In genomic region chr19:55546009-55546528, GRCm38 (mm10) we compare ENCODE assay signal across 10 mouse cellular contexts.
"Had no signal": no experiment of that assay in that cellular context is flagged by ENCODE, and none has a peak within 500 bp of the region (broad histone marks: within the 10 kb centered on the region; RNA-seq: fewer than 3 reads in every experiment).

No protein-coding gene starts in this region.

- H3K27me3 ChIP-seq: intestine, embryonic 15.5 days; stomach, embryonic 15.5 days had no signal

- H3K4me3 ChIP-seq: intestine, embryonic 15.5 days; layer of hippocampus, adult 2 months; limb, embryonic 12.5 days; limb, embryonic 15.5 days; stomach, embryonic 15.5 days had no signal

- H3K36me3 ChIP-seq: intestine, embryonic 15.5 days; limb, embryonic 12.5 days; limb, embryonic 15.5 days; stomach, embryonic 15.5 days had no signal

- H3K9ac ChIP-seq: intestine, embryonic 15.5 days; limb, embryonic 12.5 days; limb, embryonic 15.5 days; liver, embryonic 14.5 days; liver, postnatal 0 days; lung, embryonic 14.5 days; stomach, embryonic 15.5 days had no signal

- H3K27ac ChIP-seq: intestine, embryonic 15.5 days; layer of hippocampus, adult 2 months; limb, embryonic 12.5 days; limb, embryonic 15.5 days; liver, embryonic 14.5 days; stomach, embryonic 15.5 days had no signal

- H3K9me3 ChIP-seq: intestine, embryonic 15.5 days; limb, embryonic 12.5 days; limb, embryonic 15.5 days; stomach, embryonic 15.5 days had no signal

- H3K4me2 ChIP-seq: intestine, embryonic 15.5 days; limb, embryonic 12.5 days; limb, embryonic 15.5 days; liver, embryonic 11.5 days; lung, embryonic 14.5 days; midbrain, embryonic 11.5 days; stomach, embryonic 15.5 days had no signal
